Mouse (Mus musculus): Measurements from ENCODE around the gene Gcnt2. TPM values are rescaled to one million over a fixed set of nuclear protein-coding genes. Genes with fewer than 3 reads are reported as not detected.

Gene Gcnt2
- total RNA-seq, 2 experiments from 2014 or later, result 12.7 to 14.5 TPM

- peak; percentile 93 for DNase-seq
These were observed 141.5 kb downstream of the Gcnt2 start, which contains the start of gene Pak1ip1 for GRCm38 (mm10) chr13:41000926-41001639. TSS of gene Pak1ip1 (plus strand) at chr13:41001023.

- no peak for DNase-seq
These were observed 142.4 kb downstream of the Gcnt2 start for GRCm38 (mm10) chr13:41002001-41002400.

- DNase-seq, result no peak
These were observed 146.7 kb downstream of the Gcnt2 start for GRCm38 (mm10) chr13:41006244-41006643.

- no peak for DNase-seq
These were observed 148.7 kb downstream of the Gcnt2 start for GRCm38 (mm10) chr13:41008271-41008670.

- DNase-seq, result no peak
These were observed 149.4 kb downstream of the Gcnt2 start for GRCm38 (mm10) chr13:41008946-41009345.

Small RNA genes within 50 kb of the gene (microRNA-seq; reads per million reads assigned to microRNA genes)
- 0 reads per million in 2 experiments for gene Mir5124a

Other genes with a start within 250 kb of the Gcnt2 start
- gene Tfap2a, start 121.4 kb upstream of the Gcnt2 start, total RNA-seq (2021), result under 1 TPM in 1 of 2 experiments, not detected in 1; 0.27 TPM
- gene Pak1ip1, start 141.3 kb downstream of the Gcnt2 start, total RNA-seq (2021), result 10 to 100 TPM; 33.7 to 35.6 TPM
- gene Tmem14c, start 156.5 kb downstream of the Gcnt2 start, total RNA-seq (2021), result 100 to 1,000 TPM; 181 to 184 TPM
- not detected for gene Mak, start 220.0 kb downstream of the Gcnt2 start, total RNA-seq (2021)